Mouse (Mus musculus): ENCODE measurements around the gene Gm3317. TPM values are rescaled to one million over a fixed set of nuclear protein-coding genes. Genes with fewer than 3 reads are reported as not detected.

Gm3317 gene
- not detected for polyA plus RNA-seq (2012; fragmentation: generic; extraction: Trizol)

GRCm38 (mm10) chr14:5164235-5164634 lies at the start of gene Gm3317:
Gm3317 (plus strand) TSS chr14:5164535.

GRCm38 (mm10) chr14:5131219-5131618 lies 33.1 kb upstream of the Gm3317 start, which contains the start of gene Gm8279:
Gm8279 (plus strand) TSS chr14:5131519.

GRCm38 (mm10) chr14:5185493-5185892 lies 21.2 kb downstream of the Gm3317 start, which contains the start of gene Gm8271:
Gm8271 (plus strand) TSS chr14:5185793.

Other genes starting within 250 kb of the Gm3317 start
- not detected for gene Gm8297, start 180.6 kb upstream of the Gm3317 start, polyA plus RNA-seq (2012; fragmentation: generic; extraction: Trizol)
- gene Gm3298, start 148.6 kb upstream of the Gm3317 start, polyA plus RNA-seq (2012; fragmentation: generic; extraction: Trizol), result not detected
- not detected for gene 4930555G01Rik, start 113.9 kb upstream of the Gm3317 start, polyA plus RNA-seq (2012; fragmentation: generic; extraction: Trizol)
- not detected for gene Gm8281, start 93.5 kb upstream of the Gm3317 start, polyA plus RNA-seq (2012; fragmentation: generic; extraction: Trizol)
- gene Gm8279, start 33.0 kb upstream of the Gm3317 start, polyA plus RNA-seq (2012; fragmentation: generic; extraction: Trizol), result not detected
- not detected for gene Gm8271, start 21.3 kb downstream of the Gm3317 start, polyA plus RNA-seq (2012; fragmentation: generic; extraction: Trizol)
- gene Gm3526, start 96.0 kb downstream of the Gm3317 start, polyA plus RNA-seq (2012; fragmentation: generic; extraction: Trizol), result not detected
- not detected for gene Gm3542, start 170.4 kb downstream of the Gm3317 start, polyA plus RNA-seq (2012; fragmentation: generic; extraction: Trizol)
- gene Gm3500, start 224.5 kb downstream of the Gm3317 start, polyA plus RNA-seq (2012; fragmentation: generic; extraction: Trizol), result not detected